ENCODE assay signal across 9 mouse cellular contexts in genomic region chr17:65536156-65536555, GRCm38 (mm10). TPM values are rescaled to one million over a fixed set of nuclear protein-coding genes. Genes with fewer than 3 reads are reported as not detected.
DNase-seq lines count a peak whose midpoint lies in the region; ATAC-seq and TF ChIP-seq lines count a peak whose summit lies in the region.
"Had no signal": no experiment of that assay in that cellular context is flagged by ENCODE, and none has a peak within 500 bp of the region (broad histone marks: within the 10 kb centered on the region; RNA-seq: fewer than 3 reads in every experiment).

No protein-coding gene starts in this region.

- H3K9ac ChIP-seq in heart, adult 2 months (ENCODE audit: low read depth, low read length): no peak overlapping the region
- no peak overlapping the region for H3K9ac ChIP-seq in hindbrain, postnatal 0 days (replicated peaks; ENCODE audit: low read length)
- H3K9ac ChIP-seq: stomach, embryonic 15.5 days had no signal

- WGBS in heart, adult 2 months: 18% methylated on average over 3 of the region's 3 CpGs
- WGBS in hindbrain, postnatal 0 days: 23% methylated on average over 3 of the region's 3 CpGs

- DNase-seq in heart, adult 2 months: peak; percentile 39 to 48
- DNase-seq in heart, adult 11 months: no peak
- peak; percentile 23 for DNase-seq in urinary bladder, postnatal 25 days (ENCODE audit: low spot score)
- no peak for DNase-seq in urinary bladder, adult 18-20 months (ENCODE audit: low spot score in 2 of 2)
- peak; percentile 63 for DNase-seq in hindbrain, postnatal 0 days (ENCODE audit: low spot score)
- DNase-seq in lung, postnatal 4 days: peak; percentile 36 to 58
- DNase-seq in thymus, postnatal 14 days: peak; percentile 45

- H3K4me1 ChIP-seq in heart, adult 2 months (ENCODE audit: control insufficient read depth, insufficient read depth, low read length): no peaks in the 10 kb centered on the region
- H3K4me1 ChIP-seq in hindbrain, postnatal 0 days (ENCODE audit: insufficient read depth, low read length): no peaks in the 10 kb centered on the region; the same call in 1 of the 2 replicates
- H3K4me1 ChIP-seq: stomach, embryonic 15.5 days had no signal

- TF ChIP-seq CTCF in heart, adult 2 months (IDR thresholded peaks at IDR 0.05): no peak; the same call in 1 of the 2 replicates
- peak; percentile 82 for TF ChIP-seq CTCF in hindbrain, postnatal 0 days (IDR thresholded peaks at IDR 0.05; ENCODE audit: low read depth)

- intact Hi-C loops in heart, adult 2 months (cut with DNase I): loop anchor here (5.0 kb wide), 1 partner anchor 139 kb away; no protein-coding TSS in a partner anchor

- no peak overlapping the region for H3K4me2 ChIP-seq in hindbrain, postnatal 0 days (ENCODE audit: low read depth, low read length)
- H3K4me2 ChIP-seq: stomach, embryonic 15.5 days had no signal

- H3K27ac ChIP-seq in heart, adult 2 months: no peak overlapping the region
- H3K27ac ChIP-seq in hindbrain, postnatal 0 days: no peak overlapping the region
- H3K27ac ChIP-seq: stomach, embryonic 15.5 days had no signal

- no peaks in the 10 kb centered on the region for H3K36me3 ChIP-seq in heart, adult 2 months (ENCODE audit: control insufficient read depth, insufficient read depth, low read length)
- H3K36me3 ChIP-seq in hindbrain, postnatal 0 days (ENCODE audit: insufficient read depth, low read length): no peaks in the 10 kb centered on the region
- H3K36me3 ChIP-seq: stomach, embryonic 15.5 days had no signal

- H3K79me2 ChIP-seq in heart, adult 2 months (replicated peaks; ENCODE audit: control insufficient read depth, insufficient read depth, low read length): no peaks in the 10 kb centered on the region

- H3K4me3 ChIP-seq in heart, adult 2 months: no peak overlapping the region
- no peak overlapping the region for H3K4me3 ChIP-seq in hindbrain, postnatal 0 days (ENCODE audit: low read length)
- H3K4me3 ChIP-seq: stomach, embryonic 15.5 days had no signal

- ATAC-seq in common myeloid progenitor, adult 5-6 weeks (replicated peaks; ENCODE audit: low read depth, poor library complexity, severe bottlenecking): peak; percentile 80
- 0 out of 2 replicates have a peak, but pooled peaks have one; percentile 47 for ATAC-seq in hindbrain, postnatal 0 days

- no peaks in the 10 kb centered on the region for H3K27me3 ChIP-seq in heart, adult 2 months (ENCODE audit: control insufficient read depth, insufficient read depth, low read length)
- no peaks in the 10 kb centered on the region for H3K27me3 ChIP-seq in hindbrain, postnatal 0 days (ENCODE audit: insufficient read depth, low read length)
- H3K27me3 ChIP-seq: stomach, embryonic 15.5 days had no signal

- TF ChIP-seq POLR2A in heart, adult 2 months (IDR thresholded peaks at IDR 0.05; ENCODE audit: insufficient read depth, low read depth, low read length): no peak

- no peak for TF ChIP-seq EP300 in heart, adult 2 months (IDR thresholded peaks at IDR 0.05; ENCODE audit: insufficient read depth, low read depth, low read length)

- no peaks in the 10 kb centered on the region for H3K9me3 ChIP-seq in hindbrain, postnatal 0 days (ENCODE audit: low read length)
- H3K9me3 ChIP-seq: stomach, embryonic 15.5 days had no signal

RNA-seq across cellular contexts. Expression of gene Tmem232, which starts 4.4 kb away (rescaled TPM):
- not detected for total RNA-seq in heart, adult 2 months (2021)
- polyA plus RNA-seq in heart, adult 2 months (2012; rRNA removed): 0.14 and 0.23 TPM in 2 replicates
- not detected in 2 replicates for total RNA-seq in common myeloid progenitor, adult 5-6 weeks (2017)
- total RNA-seq in hindbrain, postnatal 0 days (2014; rRNA removed): 1.6 and 2.0 TPM in 2 replicates
- polyA plus RNA-seq in hindbrain, postnatal 0 days (2015; fragmentation: Nextera tagmentation; extraction: Ambion mirVana): 0.89 and 1.3 TPM in 2 replicates

Comparison
In these comparisons a context has a peak if more than half of its experiments do, and no peak if none do; other contexts are left out.
1. DNase-seq: peak in heart, adult 2 months (2 of 2), urinary bladder, postnatal 25 days (single experiment), hindbrain, postnatal 0 days (single experiment), lung, postnatal 4 days (2 of 2) and thymus, postnatal 14 days (single experiment); none in heart, adult 11 months (single experiment) and urinary bladder, adult 18-20 months (0 of 2).